ENCODE assay signal across 24 mouse cellular contexts in the genomic region with DNA sequence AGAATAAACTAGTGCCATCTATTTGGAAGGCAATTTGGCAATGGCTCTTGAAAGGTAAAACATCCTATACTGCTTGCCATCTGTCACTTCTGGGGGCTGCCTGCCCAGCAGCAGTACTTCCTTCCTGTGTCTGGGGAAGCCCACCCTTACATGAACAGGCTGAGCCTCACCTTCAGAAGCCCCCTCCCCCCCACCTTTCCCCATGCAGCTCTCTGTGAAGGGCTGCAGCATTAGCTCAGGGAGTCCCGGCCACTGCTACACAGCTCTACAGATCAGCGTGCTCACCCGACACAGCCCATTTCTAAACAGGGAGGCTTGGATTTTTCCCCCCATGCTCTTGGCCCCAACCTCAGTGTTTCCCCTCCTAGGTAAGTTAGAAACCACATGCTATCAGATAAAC. TPM values are rescaled to one million over a fixed set of nuclear protein-coding genes. Genes with fewer than 3 reads are reported as not detected.
DNase-seq lines count a peak whose midpoint lies in the region; ATAC-seq lines count a peak whose summit lies in the region.
"Had no signal": no experiment of that assay in that cellular context is flagged by ENCODE, and none has a peak within 500 bp of the region (broad histone marks: within the 10 kb centered on the region; RNA-seq: fewer than 3 reads in every experiment).

No protein-coding gene starts in this region.

- H3K4me3 ChIP-seq in forebrain, embryonic 13.5 days: no peak overlapping the region
- H3K4me3 ChIP-seq in forebrain, embryonic 15.5 days: no peak overlapping the region
- H3K4me3 ChIP-seq in heart, embryonic 10.5 days: no peak overlapping the region
- H3K4me3 ChIP-seq in hindbrain, embryonic 16.5 days (ENCODE audit: low read length): no peak overlapping the region
- no peak overlapping the region for H3K4me3 ChIP-seq in hindbrain, embryonic 11.5 days (ENCODE audit: low read depth, low read length)
- H3K4me3 ChIP-seq: embryonic facial prominence, embryonic 10.5 days; embryonic facial prominence, embryonic 12.5 days had no signal

- intact Hi-C loops in heart, postnatal 36 days (cut with DNase I): no loop called here

- no peaks in the 10 kb centered on the region for H3K9me3 ChIP-seq in forebrain, embryonic 13.5 days (replicated peaks)
- H3K9me3 ChIP-seq in forebrain, embryonic 15.5 days: no peaks in the 10 kb centered on the region
- H3K9me3 ChIP-seq in heart, embryonic 10.5 days: no peaks in the 10 kb centered on the region
- H3K9me3 ChIP-seq in hindbrain, embryonic 16.5 days (ENCODE audit: control insufficient read depth, low read length): no peaks in the 10 kb centered on the region
- H3K9me3 ChIP-seq in hindbrain, embryonic 11.5 days (ENCODE audit: control insufficient read depth, low read length): no peaks in the 10 kb centered on the region
- H3K9me3 ChIP-seq: embryonic facial prominence, embryonic 10.5 days; embryonic facial prominence, embryonic 12.5 days; G1E had no signal

- H3K4me2 ChIP-seq in forebrain, embryonic 13.5 days: no peak overlapping the region
- H3K4me2 ChIP-seq in forebrain, embryonic 15.5 days (replicated peaks): no peak overlapping the region
- H3K4me2 ChIP-seq in hindbrain, embryonic 16.5 days (ENCODE audit: low read length): no peak overlapping the region
- H3K4me2 ChIP-seq in hindbrain, embryonic 11.5 days (replicated peaks; ENCODE audit: low read depth, low read length): no peak overlapping the region
- H3K4me2 ChIP-seq: embryonic facial prominence, embryonic 12.5 days had no signal

- 92% methylated on average over 3 of the region's 3 CpGs for WGBS in forebrain, embryonic 13.5 days
- WGBS in forebrain, embryonic 15.5 days: 86% methylated on average over 3 of the region's 3 CpGs
- WGBS in heart, embryonic 10.5 days: 92% methylated on average over 3 of the region's 3 CpGs
- 92% methylated on average over 3 of the region's 3 CpGs for WGBS in hindbrain, embryonic 16.5 days
- 92% methylated on average over 3 of the region's 3 CpGs for whole genome bisulfite sequencing in hindbrain, embryonic 11.5 days

- no peaks in the 10 kb centered on the region for H3K27me3 ChIP-seq in forebrain, embryonic 13.5 days
- no peaks in the 10 kb centered on the region for H3K27me3 ChIP-seq in forebrain, embryonic 15.5 days
- H3K27me3 ChIP-seq in heart, embryonic 10.5 days (ENCODE audit: insufficient read depth, poor library complexity, severe bottlenecking): no peaks in the 10 kb centered on the region
- no peaks in the 10 kb centered on the region for H3K27me3 ChIP-seq in hindbrain, embryonic 16.5 days (replicated peaks; ENCODE audit: control insufficient read depth, insufficient read depth, low read length)
- H3K27me3 ChIP-seq in hindbrain, embryonic 11.5 days (ENCODE audit: control insufficient read depth, insufficient read depth, low read length): no peaks in the 10 kb centered on the region
- H3K27me3 ChIP-seq: CH12.LX; embryonic facial prominence, embryonic 12.5 days; Patski had no signal

- no peak overlapping the region for H3K27ac ChIP-seq in forebrain, embryonic 13.5 days
- no peak overlapping the region for H3K27ac ChIP-seq in forebrain, embryonic 15.5 days (replicated peaks)
- no peak overlapping the region for H3K27ac ChIP-seq in heart, embryonic 10.5 days
- H3K27ac ChIP-seq in hindbrain, embryonic 16.5 days (ENCODE audit: low read depth, low read length): no peak overlapping the region
- no peak overlapping the region for H3K27ac ChIP-seq in hindbrain, embryonic 11.5 days (ENCODE audit: low read depth, low read length)
- H3K27ac ChIP-seq: embryonic facial prominence, embryonic 10.5 days; embryonic facial prominence, embryonic 12.5 days had no signal

- H3K4me1 ChIP-seq in forebrain, embryonic 13.5 days: 0 out of 2 replicates have a peak, but pooled peaks cover under 1% of the 10 kb centered on the region
- H3K4me1 ChIP-seq in forebrain, embryonic 15.5 days: no peaks in the 10 kb centered on the region; the same call in 1 of the 2 replicates
- no peaks in the 10 kb centered on the region for H3K4me1 ChIP-seq in heart, embryonic 10.5 days
- H3K4me1 ChIP-seq in hindbrain, embryonic 16.5 days (ENCODE audit: control insufficient read depth, insufficient read depth, low read depth, low read length): no peaks in the 10 kb centered on the region
- H3K4me1 ChIP-seq in hindbrain, embryonic 11.5 days (replicated peaks; ENCODE audit: control insufficient read depth, insufficient read depth, low read length): no peaks in the 10 kb centered on the region
- H3K4me1 ChIP-seq: embryonic facial prominence, embryonic 10.5 days; embryonic facial prominence, embryonic 12.5 days had no signal

- peak; percentile 70 for DNase-seq in heart, embryonic 10.5 days (ENCODE audit: low spot score)
- DNase-seq in heart, postnatal 36 days: no peak
- no peak for DNase-seq in hindbrain, embryonic 11.5 days (ENCODE audit: low spot score)
- DNase-seq: adrenal gland, adult 8-10 months; adrenal gland, postnatal 14 days; adrenal gland, postnatal 36 days; B cell, adult 2 months; cerebellum, adult 11-12 months; cerebellum, adult 2 months; cerebellum, adult 9-10 months; cerebellum, postnatal 10 days; cerebellum, postnatal 25 days; forebrain, postnatal 0 days had no signal

- no peak overlapping the region for H3K9ac ChIP-seq in forebrain, embryonic 13.5 days
- H3K9ac ChIP-seq in forebrain, embryonic 15.5 days (replicated peaks): no peak overlapping the region
- no peak overlapping the region for H3K9ac ChIP-seq in hindbrain, embryonic 16.5 days (ENCODE audit: low read depth, low read length)
- H3K9ac ChIP-seq in hindbrain, embryonic 11.5 days (ENCODE audit: low read depth, low read length): no peak overlapping the region
- H3K9ac ChIP-seq: embryonic facial prominence, embryonic 12.5 days; forebrain, postnatal 0 days had no signal

- 0 out of 2 replicates have a peak, but pooled peaks have one; percentile 30 for ATAC-seq in forebrain, embryonic 13.5 days
- no peak for ATAC-seq in forebrain, embryonic 15.5 days (replicated peaks)
- ATAC-seq in hindbrain, embryonic 16.5 days: peak; percentile 60; the same call in 1 of the 2 replicates
- no peak for ATAC-seq in hindbrain, embryonic 11.5 days (ENCODE audit: low FRiP score)
- ATAC-seq: activated CD4-positive, CD25-positive, alpha-beta regulatory T cell, adult 4 months; CD4-positive, CD25-positive, alpha-beta regulatory T cell, adult 4 months; forebrain, embryonic 14.5 days; forebrain, postnatal 0 days; Patski had no signal

- peaks cover 70% of the 10 kb centered on the region for H3K36me3 ChIP-seq in forebrain, embryonic 13.5 days (ENCODE audit: poor library complexity, severe bottlenecking)
- peaks cover 61% of the 10 kb centered on the region for H3K36me3 ChIP-seq in forebrain, embryonic 15.5 days
- H3K36me3 ChIP-seq in heart, embryonic 10.5 days: peaks cover 89% of the 10 kb centered on the region
- H3K36me3 ChIP-seq in hindbrain, embryonic 16.5 days (ENCODE audit: control insufficient read depth, insufficient read depth, low read length): peaks cover 25% of the 10 kb centered on the region
- H3K36me3 ChIP-seq in hindbrain, embryonic 11.5 days (ENCODE audit: control insufficient read depth, insufficient read depth, low read length): 0 out of 2 replicates have a peak, but pooled peaks cover 7% of the 10 kb centered on the region

RNA-seq across cellular contexts. Expression of a gene that starts 14.4 kb away (rescaled TPM):
- polyA plus RNA-seq in forebrain, embryonic 13.5 days (2015; fragmentation: Nextera tagmentation; extraction: Ambion mirVana): 348 and 354 TPM in 2 replicates
- polyA plus RNA-seq in forebrain, embryonic 15.5 days (2015; fragmentation: Nextera tagmentation; extraction: Ambion mirVana): 302 and 304 TPM in 2 replicates
- 262 and 309 TPM in 2 replicates for polyA plus RNA-seq in heart, embryonic 10.5 days (2016; fragmentation: Nextera tagmentation; extraction: Ambion mirVana)
- total RNA-seq in heart, postnatal 36 days (2021): 100 to 1,000 TPM; 262 to 263 TPM
- 273 and 299 TPM in 2 replicates for polyA plus RNA-seq in hindbrain, embryonic 16.5 days (2015; fragmentation: Nextera tagmentation; extraction: Ambion mirVana)
- polyA plus RNA-seq in hindbrain, embryonic 11.5 days (2014; fragmentation: Nextera tagmentation; extraction: Ambion mirVana): 355 and 367 TPM in 2 replicates

Comparison
In these comparisons a context has a peak if more than half of its experiments do, and no peak if none do; other contexts are left out.
1. ATAC-seq: peak in forebrain, embryonic 13.5 days (single experiment) and hindbrain, embryonic 16.5 days (single experiment); none in forebrain, embryonic 15.5 days (single experiment) and hindbrain, embryonic 11.5 days (single experiment).